Mouse (Mus musculus) liver, embryonic 14.5 days (tissue): ENCODE data around the gene Shprh.

Source experiments
- CTCF ChIP-seq: IDR thresholded peaks from 2 replicates; pipeline ENCODE4 v1.5.1; 2016; ENCODE audit warnings: antibody characterized with exemption, low read depth, control low read depth
- EP300 ChIP-seq: IDR thresholded peaks from 2 replicates; pipeline ENCODE4 v1.6.1; 2016; ENCODE audit warnings: antibody characterized with exemption, low read depth

DNA sequence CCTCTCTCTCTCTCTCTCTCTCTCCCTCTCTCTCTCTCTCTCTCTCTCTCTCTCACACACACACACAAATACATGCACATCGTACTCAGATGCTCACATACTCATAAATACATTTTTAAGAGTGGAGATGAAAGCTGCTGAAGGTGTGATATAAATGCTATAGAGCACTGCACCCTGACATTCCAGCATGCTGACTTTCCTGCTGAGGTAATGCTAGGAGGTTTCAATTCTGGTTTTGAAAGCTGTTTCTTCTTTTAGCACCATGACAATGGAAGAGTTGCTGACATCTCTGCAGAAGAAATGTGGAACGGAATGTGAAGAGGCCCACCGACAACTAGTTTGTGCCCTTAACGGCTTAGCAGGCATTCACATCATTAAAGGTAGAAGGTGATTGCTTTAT is 22.4 kb downstream of the Shprh start:
- no peak for TF ChIP-seq CTCF
- TF ChIP-seq EP300: no peak
